Mouse (Mus musculus) forebrain, embryonic 16.5 days (tissue): ENCODE results near the gene Atp5g3. TPM values are rescaled to one million over a fixed set of nuclear protein-coding genes. Genes with fewer than 3 reads are reported as not detected.

Experiments used
- ATAC-seq: fragments of 200-750 bp; cut with Nextera tagmentation; 2 replicates; pipeline ENCODE4 v1.8.0; 2017; ENCODE audit warnings: mild to moderate bottlenecking, moderate library complexity
- H3K27ac ChIP-seq: fragments of 300-500 bp; sonication (generic); 2 replicates; pipeline ENCODE4 v1.5.1; 2014; ENCODE audit warnings: low read length, control low read depth
- H3K27me3 ChIP-seq: fragments of 300-500 bp; sonication (generic); replicated peaks from 2 replicates; pipeline ENCODE4 v1.6.1; 2014; ENCODE audit warnings: low read length; ENCODE audit not compliant: control insufficient read depth, insufficient read depth
- H3K36me3 ChIP-seq: fragments of 300-500 bp; sonication (generic); 2 replicates; pipeline ENCODE4 v1.6.1; 2014; ENCODE audit not compliant: control insufficient read depth, insufficient read depth
- H3K4me1 ChIP-seq: fragments of 300-500 bp; sonication (generic); replicated peaks from 2 replicates; pipeline ENCODE4 v1.6.1; 2014; ENCODE audit warnings: low read length; ENCODE audit not compliant: control insufficient read depth, insufficient read depth
- H3K4me2 ChIP-seq: fragments of 300-500 bp; sonication (generic); 2 replicates; pipeline ENCODE4 v1.6.1; 2014; ENCODE audit warnings: mild to moderate bottlenecking, low read length, control low read depth
- H3K4me3 ChIP-seq: fragments of 300-500 bp; sonication (generic); replicated peaks from 2 replicates; pipeline ENCODE4 v1.5.1; 2014; ENCODE audit warnings: mild to moderate bottlenecking, low read length, control low read depth
- H3K9ac ChIP-seq: fragments of 300-500 bp; sonication (generic); replicated peaks from 2 replicates; pipeline ENCODE4 v1.6.1; 2014; ENCODE audit warnings: low read depth, low read length, control low read depth
- H3K9me3 ChIP-seq: fragments of 300-500 bp; sonication (generic); 2 replicates; pipeline ENCODE4 v1.6.1; 2016; ENCODE audit warnings: low read length; ENCODE audit not compliant: control insufficient read depth
- WGBS: fragments of 180-500 bp; shearing (Covaris S2); extraction: QIAGEN DNeasy Blood & Tissue Kit; methylation state at CpG from one replicate; pipeline ENCODE4 v1.1.7; 2014; 5-methylcytosine and 5-hydroxymethylcytosine counted together
- polyA plus RNA-seq: library from polyadenylated mRNA; unstranded; fragments of >200 nt; fragmentation: Nextera tagmentation; extraction: Ambion mirVana; gene quantifications from 2 replicates; pipeline ENCODE4 v1.2.1, GENCODE M21; 2015

Gene Atp5g3
- polyA plus RNA-seq, 1 experiment from 2014 or later = 848 TPM

- no peak for ATAC-seq
- Histone ChIP-seq H3K27me3 (no peaks in the 10 kb centered on the region), H3K9me3 (no peaks in the 10 kb centered on the region), H3K4me3 (no peak overlapping the region), H3K4me2 (no peak overlapping the region), H3K9ac (no peak overlapping the region), H3K4me1 (0 out of 2 replicates have a peak, but pooled peaks cover 5% of the 10 kb centered on the region), H3K27ac (no peak overlapping the region), H3K36me3 (no peaks in the 10 kb centered on the region)
- 83% methylated on average over 2 of the region's 2 CpGs for WGBS
These were observed 25.1 kb downstream of the Atp5g3 start for GRCm38 (mm10) chr2:73885997-73886396.

DNA sequence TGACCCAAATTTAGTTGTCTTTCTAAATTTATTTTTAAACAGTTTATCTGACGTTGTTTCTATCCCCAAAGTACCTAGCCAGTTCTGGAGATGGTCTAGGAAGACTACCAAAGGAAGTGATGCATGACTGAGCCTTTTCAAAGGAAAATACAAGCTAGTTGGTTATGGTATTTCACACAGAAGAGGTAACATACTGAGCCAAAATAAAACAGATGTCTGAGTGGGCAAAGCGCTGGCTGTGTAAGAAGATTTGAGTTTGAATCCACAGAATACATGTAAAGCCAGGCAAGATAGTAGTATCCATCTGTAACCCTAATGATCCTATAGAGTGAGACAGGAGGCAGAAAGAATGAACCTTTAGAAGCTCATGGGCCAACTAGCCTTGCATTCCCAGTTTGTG, 33.2 kb downstream of the Atp5g3 start:
- H3K4me1 ChIP-seq = no peaks in the 10 kb centered on the region
- no peaks in the 10 kb centered on the region for H3K27me3 ChIP-seq
- ATAC-seq = no peak
- no peak overlapping the region for H3K4me3 ChIP-seq
- H3K36me3 ChIP-seq = no peaks in the 10 kb centered on the region; the same call in 1 of the 2 replicates
- no peak overlapping the region for H3K27ac ChIP-seq
- WGBS = 92% methylated on average over 2 of the region's 2 CpGs
- no peaks in the 10 kb centered on the region for H3K9me3 ChIP-seq
- no peak overlapping the region for H3K9ac ChIP-seq
- no peak overlapping the region for H3K4me2 ChIP-seq

- no peaks in the 10 kb centered on the region; the same call in 1 of the 2 replicates for H3K36me3 ChIP-seq
- WGBS = 76% methylated on average over 16 of the region's 16 CpGs
These were observed 43.2 kb downstream of the Atp5g3 start for GRCm38 (mm10) chr2:73867764-73868487.

DNA sequence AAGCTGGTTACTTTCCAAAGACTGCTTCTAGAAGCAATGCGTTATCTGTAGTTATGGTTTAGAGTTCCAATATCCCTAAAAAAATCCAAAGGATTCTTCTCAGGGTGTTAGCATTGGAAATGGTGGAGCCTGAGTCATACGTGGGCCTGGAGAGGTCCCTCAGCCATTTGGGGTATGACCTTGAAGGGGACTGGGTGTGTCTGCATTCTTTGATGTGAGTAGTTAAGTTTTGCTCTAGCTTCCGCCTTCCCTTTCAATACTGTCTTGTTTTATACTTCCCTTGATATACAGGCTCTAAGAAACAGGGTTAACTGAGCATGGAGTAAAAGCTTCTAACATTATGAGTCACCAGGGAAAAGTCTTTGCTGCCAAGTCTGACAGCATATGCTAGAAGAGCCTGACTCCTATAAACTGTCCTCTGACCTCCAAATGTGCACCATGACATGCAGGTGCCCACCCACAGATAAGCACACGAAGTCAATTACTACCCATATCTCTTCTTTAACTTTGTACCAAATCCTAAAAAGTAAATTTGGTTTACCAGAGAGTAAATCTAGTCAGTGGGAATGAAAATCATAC, 51.0 kb downstream of the Atp5g3 start:
- H3K27me3 ChIP-seq = no peaks in the 10 kb centered on the region
- no peak overlapping the region for H3K4me3 ChIP-seq
- no peak for ATAC-seq
- no peaks in the 10 kb centered on the region for H3K9me3 ChIP-seq
- no peak overlapping the region for H3K9ac ChIP-seq
- no peak overlapping the region for H3K27ac ChIP-seq
- no peaks in the 10 kb centered on the region for H3K4me1 ChIP-seq
- H3K36me3 ChIP-seq = no peaks in the 10 kb centered on the region
- 87% methylated on average over 4 of the region's 4 CpGs for WGBS
- no peak overlapping the region for H3K4me2 ChIP-seq

More at GRCm38 (mm10) chr2:73867764-73868487, 43.2 kb downstream of the Atp5g3 start:
- Histone ChIP-seq H3K4me2 (no peak overlapping the region), H3K9me3 (no peaks in the 10 kb centered on the region), H3K27me3 (no peaks in the 10 kb centered on the region), H3K4me1 (no peaks in the 10 kb centered on the region), H3K27ac (no peak overlapping the region), H3K4me3 (no peak overlapping the region), H3K9ac (no peak overlapping the region)
- ATAC-seq = no peak

Other genes starting within 250 kb of the Atp5g3 start
- 91.5 and 94.0 TPM in 2 replicates for gene Chn1, start 136.0 kb downstream of the Atp5g3 start, polyA plus RNA-seq
- gene Atf2, start 18.7 kb downstream of the Atp5g3 start, polyA plus RNA-seq = 123 and 124 TPM in 2 replicates